Mouse (Mus musculus): ENCODE data around the gene Sema3f.
A peak's percentile ranks its signal among the peaks of the same experiment; 100 is the strongest.

The Sema3f gene

GRCm38 (mm10) chr9:107633661-107634405, 76.4 kb downstream of the Sema3f start:
- DNase-seq (ENCODE audit: low spot score in 2 of 2): peak; percentile 61 to 69

DNA sequence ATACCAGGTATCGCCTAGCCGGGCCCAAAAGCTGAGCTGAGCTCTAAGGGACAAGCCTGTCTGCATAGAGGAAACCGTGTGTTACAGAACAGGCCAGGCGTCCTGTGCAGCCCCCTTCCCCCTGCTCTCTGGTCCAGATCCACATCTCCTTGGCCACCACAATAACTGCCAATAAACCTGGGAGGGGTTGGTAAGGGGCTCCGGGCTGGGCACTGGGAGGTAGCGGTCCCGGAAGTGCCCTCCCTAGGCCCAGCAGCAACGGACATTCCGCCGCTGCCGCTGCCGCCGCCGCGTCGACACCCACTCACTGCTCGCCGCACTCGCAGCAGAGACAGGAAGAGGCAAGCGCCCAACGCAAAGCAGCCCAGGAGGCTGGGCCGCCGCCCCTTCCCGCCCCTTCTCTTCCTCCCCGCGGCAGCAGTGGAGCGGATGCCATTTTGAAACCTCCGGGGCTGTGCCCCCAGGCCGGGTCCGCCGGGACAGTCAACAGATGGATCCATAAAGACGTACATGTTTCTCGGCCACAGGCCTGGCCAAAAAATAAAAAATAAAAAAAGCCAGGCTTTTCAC, 77.1 kb downstream of the Sema3f start:
- DNase-seq (ENCODE audit: low spot score in 2 of 2): peak; percentile 87 to 89

- DNase-seq (ENCODE audit: low spot score in 2 of 2): peak; percentile 73 to 86
Measured at GRCm38 (mm10) chr9:107632478-107632877, 77.8 kb downstream of the Sema3f start.

DNA sequence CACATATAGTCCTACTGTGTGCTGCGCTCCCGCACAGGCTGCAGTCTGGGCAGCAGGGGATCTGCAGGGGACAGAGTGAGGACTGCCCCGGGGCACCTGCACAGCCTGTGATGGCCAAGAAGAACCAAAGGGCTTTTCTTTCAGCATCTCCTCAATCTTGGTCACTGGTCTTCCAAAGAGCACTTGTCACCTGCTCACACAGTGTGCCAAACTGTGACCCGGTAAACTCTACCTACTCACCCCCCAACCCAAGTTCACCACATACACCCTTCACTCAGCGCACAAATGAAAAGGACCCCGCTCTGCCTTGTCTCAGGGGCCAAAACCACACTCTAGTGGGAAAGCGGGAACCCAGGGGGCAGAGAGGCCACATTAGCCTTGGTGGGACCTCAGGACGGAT, 78.4 kb downstream of the Sema3f start:
- no peak for DNase-seq (ENCODE audit: low spot score in 2 of 2)

Measured in spleen, postnatal 10 days (tissue).